Mouse (Mus musculus) fat pad, adult 2 months (tissue): ENCODE measurements around the gene Prkar1a.
"Not testable (repeated sequence)": the region's sequence is repeated elsewhere in the genome, so short reads cannot be mapped to it uniquely, and the experiment has no call there.

ENCODE experiments used
- DNase-seq: peaks from one replicate; pipeline ENCODE4 v3.0.0-alpha.2; 2011; ENCODE audit warnings: low read depth, low spot score; ENCODE audit errors: extremely low read depth

Prkar1a gene

GRCm38 (mm10) chr11:109641498-109642222 lies 7.5 kb upstream of the Prkar1a start:
- no peak for DNase-seq

- no peak for DNase-seq
Measured at GRCm38 (mm10) chr11:109648510-109648909, 695 bp upstream of the Prkar1a start.

- DNase-seq: no peak
Measured at GRCm38 (mm10) chr11:109649975-109650701, 933 bp downstream of the Prkar1a start.

GRCm38 (mm10) chr11:109650788-109651565 lies 1.8 kb downstream of the Prkar1a start:
- DNase-seq: no peak

- no peak for DNase-seq
Measured at GRCm38 (mm10) chr11:109651566-109652024, 2.4 kb downstream of the Prkar1a start.

GRCm38 (mm10) chr11:109652505-109652904 lies 3.3 kb downstream of the Prkar1a start:
- DNase-seq: no peak

- DNase-seq: no peak
Measured at GRCm38 (mm10) chr11:109653201-109653600, 4.0 kb downstream of the Prkar1a start.

- DNase-seq: no peak
Measured at GRCm38 (mm10) chr11:109654581-109654980, 5.4 kb downstream of the Prkar1a start.

GRCm38 (mm10) chr11:109656232-109656631 lies 7.0 kb downstream of the Prkar1a start:
- DNase-seq: no peak

GRCm38 (mm10) chr11:109660526-109660925 lies 11.3 kb downstream of the Prkar1a start:
- not testable (repeated sequence) for DNase-seq

GRCm38 (mm10) chr11:109664293-109664692 lies 15.1 kb downstream of the Prkar1a start:
- DNase-seq: no peak

GRCm38 (mm10) chr11:109665424-109665823 lies 16.2 kb downstream of the Prkar1a start:
- DNase-seq: no peak

- DNase-seq: no peak
Measured at GRCm38 (mm10) chr11:109666411-109666810, 17.2 kb downstream of the Prkar1a start.

- no peak for DNase-seq
Measured at GRCm38 (mm10) chr11:109667371-109667770, 18.2 kb downstream of the Prkar1a start.

- DNase-seq: no peak
Measured at GRCm38 (mm10) chr11:109668115-109668725, 19.0 kb downstream of the Prkar1a start.

GRCm38 (mm10) chr11:109669149-109669708 lies 20.0 kb downstream of the Prkar1a start:
- no peak for DNase-seq

- DNase-seq: no peak
Measured at GRCm38 (mm10) chr11:109670026-109670916, 21.1 kb downstream of the Prkar1a start.

GRCm38 (mm10) chr11:109671136-109672020 lies 22.2 kb downstream of the Prkar1a start:
- DNase-seq: no peak

- no peak for DNase-seq
Measured at GRCm38 (mm10) chr11:109672021-109672324, 22.8 kb downstream of the Prkar1a start.
